Mouse (Mus musculus): ENCODE data around the gene Retreg1. TPM values are rescaled to one million over a fixed set of nuclear protein-coding genes. Genes with fewer than 3 reads are reported as not detected.

Retreg1 gene
- polyA plus RNA-seq, 1 experiment = 36.0 TPM

- TF ChIP-seq POLR2A (IDR thresholded peaks at IDR 0.05; ENCODE audit: low read depth, low read length) (no peak), CTCF (conservative IDR thresholded peaks at IDR 0.05; ENCODE audit: insufficient read depth, insufficient read length, low read depth, low read length) (no peak)
- DNase-seq = no peak
- 38% methylated on average over 10 of the region's 10 CpGs for WGBS
- Histone ChIP-seq H3K27me3 (replicated peaks; ENCODE audit: control insufficient read depth, insufficient read depth, low read length) (no peaks in the 10 kb centered on the region), H3K4me1 (ENCODE audit: control insufficient read depth, insufficient read depth, low read length) (peaks cover 36% of the 10 kb centered on the region), H3K36me3 (ENCODE audit: control insufficient read depth, insufficient read depth, low read length) (no peaks in the 10 kb centered on the region), H3K4me3 (ENCODE audit: insufficient read depth, low read depth, low read length) (no peak overlapping the region), H3K27ac (ENCODE audit: insufficient read depth, low read depth, low read length) (peak overlapping the region; percentile 51)
Measured at GRCm38 (mm10) chr15:25957651-25958050, 114.7 kb downstream of the Retreg1 start.

- peak; percentile 80 for DNase-seq
- Histone ChIP-seq H3K4me1 (ENCODE audit: control insufficient read depth, insufficient read depth, low read length) (peaks cover 36% of the 10 kb centered on the region), H3K27ac (ENCODE audit: insufficient read depth, low read depth, low read length) (no peak overlapping the region), H3K27me3 (replicated peaks; ENCODE audit: control insufficient read depth, insufficient read depth, low read length) (no peaks in the 10 kb centered on the region), H3K36me3 (ENCODE audit: control insufficient read depth, insufficient read depth, low read length) (no peaks in the 10 kb centered on the region), H3K4me3 (ENCODE audit: insufficient read depth, low read depth, low read length) (no peak overlapping the region)
- WGBS = 11% methylated on average over 5 of the region's 5 CpGs
- TF ChIP-seq POLR2A (IDR thresholded peaks at IDR 0.05; ENCODE audit: low read depth, low read length) (no peak), CTCF (conservative IDR thresholded peaks at IDR 0.05; ENCODE audit: insufficient read depth, insufficient read length, low read depth, low read length) (peak; percentile 23; the same call in 1 of the 2 replicates)
Measured at GRCm38 (mm10) chr15:25959375-25959774, 116.4 kb downstream of the Retreg1 start.

GRCm38 (mm10) chr15:25960231-25960630 lies 117.3 kb downstream of the Retreg1 start:
- no peaks in the 10 kb centered on the region; the same call in 1 of the 2 replicates for H3K36me3 ChIP-seq (ENCODE audit: control insufficient read depth, insufficient read depth, low read length)
- 81% methylated on average over 5 of the region's 5 CpGs for WGBS
- H3K27me3 ChIP-seq (replicated peaks; ENCODE audit: control insufficient read depth, insufficient read depth, low read length) = no peaks in the 10 kb centered on the region
- DNase-seq = no peak
- no peak overlapping the region for H3K4me3 ChIP-seq (ENCODE audit: insufficient read depth, low read depth, low read length)
- no peak for TF ChIP-seq POLR2A (IDR thresholded peaks at IDR 0.05; ENCODE audit: low read depth, low read length)
- no peak for TF ChIP-seq CTCF (conservative IDR thresholded peaks at IDR 0.05; ENCODE audit: insufficient read depth, insufficient read length, low read depth, low read length)
- 0 out of 2 replicates have a peak overlapping the region, but pooled peaks have one; percentile 7 for H3K27ac ChIP-seq (ENCODE audit: insufficient read depth, low read depth, low read length)
- peaks cover 30% of the 10 kb centered on the region for H3K4me1 ChIP-seq (ENCODE audit: control insufficient read depth, insufficient read depth, low read length)

GRCm38 (mm10) chr15:25966220-25966774 lies 123.3 kb downstream of the Retreg1 start:
- TF ChIP-seq POLR2A (IDR thresholded peaks at IDR 0.05; ENCODE audit: low read depth, low read length) (no peak), CTCF (conservative IDR thresholded peaks at IDR 0.05; ENCODE audit: insufficient read depth, insufficient read length, low read depth, low read length) (no peak)
- H3K4me1 ChIP-seq (ENCODE audit: control insufficient read depth, insufficient read depth, low read length) = peaks cover 3% of the 10 kb centered on the region; the same call in 1 of the 2 replicates
- peaks cover 2% of the 10 kb centered on the region for H3K36me3 ChIP-seq (ENCODE audit: control insufficient read depth, insufficient read depth, low read length)
- WGBS = 68% methylated on average over 6 of the region's 6 CpGs
- H3K27ac ChIP-seq (ENCODE audit: insufficient read depth, low read depth, low read length) = no peak overlapping the region
- no peak overlapping the region for H3K4me3 ChIP-seq (ENCODE audit: insufficient read depth, low read depth, low read length)
- no peak for DNase-seq
- H3K27me3 ChIP-seq (replicated peaks; ENCODE audit: control insufficient read depth, insufficient read depth, low read length) = no peaks in the 10 kb centered on the region

GRCm38 (mm10) chr15:25971596-25971995 lies 128.6 kb downstream of the Retreg1 start:
- Histone ChIP-seq H3K27me3 (replicated peaks; ENCODE audit: control insufficient read depth, insufficient read depth, low read length) (no peaks in the 10 kb centered on the region), H3K27ac (ENCODE audit: insufficient read depth, low read depth, low read length) (no peak overlapping the region), H3K36me3 (ENCODE audit: control insufficient read depth, insufficient read depth, low read length) (peaks cover 2% of the 10 kb centered on the region; the same call in 1 of the 2 replicates), H3K4me3 (ENCODE audit: insufficient read depth, low read depth, low read length) (no peak overlapping the region), H3K4me1 (ENCODE audit: control insufficient read depth, insufficient read depth, low read length) (no peaks in the 10 kb centered on the region)
- no peak for DNase-seq
- WGBS = 79% methylated on average over 9 of the region's 9 CpGs
- no peak for TF ChIP-seq POLR2A (IDR thresholded peaks at IDR 0.05; ENCODE audit: low read depth, low read length)
- TF ChIP-seq CTCF (conservative IDR thresholded peaks at IDR 0.05; ENCODE audit: insufficient read depth, insufficient read length, low read depth, low read length) = no peak

GRCm38 (mm10) chr15:25972758-25973157 lies 129.8 kb downstream of the Retreg1 start:
- Histone ChIP-seq H3K27me3 (replicated peaks; ENCODE audit: control insufficient read depth, insufficient read depth, low read length) (no peaks in the 10 kb centered on the region), H3K4me1 (ENCODE audit: control insufficient read depth, insufficient read depth, low read length) (no peaks in the 10 kb centered on the region), H3K4me3 (ENCODE audit: insufficient read depth, low read depth, low read length) (no peak overlapping the region), H3K27ac (ENCODE audit: insufficient read depth, low read depth, low read length) (no peak overlapping the region), H3K36me3 (ENCODE audit: control insufficient read depth, insufficient read depth, low read length) (peaks cover 2% of the 10 kb centered on the region; the same call in 1 of the 2 replicates)
- TF ChIP-seq POLR2A (IDR thresholded peaks at IDR 0.05; ENCODE audit: low read depth, low read length) (no peak), CTCF (conservative IDR thresholded peaks at IDR 0.05; ENCODE audit: insufficient read depth, insufficient read length, low read depth, low read length) (no peak)
- no peak for DNase-seq
- 84% methylated on average over 5 of the region's 5 CpGs for WGBS

- TF ChIP-seq POLR2A (IDR thresholded peaks at IDR 0.05; ENCODE audit: low read depth, low read length) (no peak), CTCF (conservative IDR thresholded peaks at IDR 0.05; ENCODE audit: insufficient read depth, insufficient read length, low read depth, low read length) (no peak)
- DNase-seq = no peak
- Histone ChIP-seq H3K4me1 (ENCODE audit: control insufficient read depth, insufficient read depth, low read length) (no peaks in the 10 kb centered on the region), H3K27ac (ENCODE audit: insufficient read depth, low read depth, low read length) (no peak overlapping the region), H3K36me3 (ENCODE audit: control insufficient read depth, insufficient read depth, low read length) (peaks cover 1% of the 10 kb centered on the region; the same call in 1 of the 2 replicates), H3K27me3 (replicated peaks; ENCODE audit: control insufficient read depth, insufficient read depth, low read length) (no peaks in the 10 kb centered on the region), H3K4me3 (ENCODE audit: insufficient read depth, low read depth, low read length) (no peak overlapping the region)
- 90% methylated on average over 4 of the region's 4 CpGs for WGBS
Measured at GRCm38 (mm10) chr15:25974352-25974751, 131.4 kb downstream of the Retreg1 start.
